Mouse (Mus musculus): ENCODE data around the gene Nme9. TPM values are rescaled to one million over a fixed set of nuclear protein-coding genes. Genes with fewer than 3 reads are reported as not detected.

Gene Nme9
- total RNA-seq, 4 experiments from 2014 or later, result 0.37 to 0.72 (median 0.44) TPM; not detected in 1

DNA sequence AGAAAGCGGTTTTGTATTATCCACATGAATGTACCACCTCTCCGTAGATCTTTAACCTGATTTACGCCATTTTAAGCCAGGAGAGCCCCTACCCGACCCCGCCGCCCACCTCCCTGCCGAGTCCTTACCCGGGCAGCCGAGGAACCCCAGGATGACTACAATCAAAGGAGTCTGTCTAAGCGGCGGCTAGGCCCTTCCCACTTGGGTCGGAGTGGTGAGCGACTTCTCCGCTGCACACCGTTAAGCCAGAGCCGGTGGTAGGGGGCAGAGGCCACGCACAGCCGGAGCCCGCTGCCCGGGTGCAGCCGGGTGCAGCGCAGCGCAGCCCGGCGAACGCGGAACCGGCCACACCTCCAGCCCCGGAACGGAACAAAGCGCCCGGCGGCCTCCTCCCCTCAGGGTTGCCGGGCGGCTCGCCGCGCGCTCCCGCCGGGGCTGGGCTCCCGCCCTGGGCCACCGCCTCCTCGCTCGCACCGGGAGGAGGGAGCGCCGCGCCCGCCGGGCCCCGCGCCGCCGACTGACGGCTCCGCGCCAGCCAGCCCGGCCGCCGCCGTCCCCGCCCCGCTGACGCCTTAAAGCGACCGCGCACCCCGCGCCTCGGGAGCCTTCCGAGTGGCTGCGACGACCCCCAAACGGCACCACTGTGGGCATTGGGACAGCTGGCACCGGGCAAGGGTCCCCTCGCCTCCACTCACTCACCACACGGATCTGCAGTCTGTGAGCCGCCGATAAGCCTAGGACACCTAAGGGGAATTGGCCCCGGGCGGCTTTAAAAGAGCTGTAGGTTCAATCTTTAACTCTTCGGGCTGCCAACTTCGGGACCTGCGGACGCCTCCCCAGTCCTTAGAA, 14.9 kb upstream of the Nme9 start:
- DNase-seq (ENCODE audit: low spot score in 2 of 2), result peak; percentile 70 to 71

DNA sequence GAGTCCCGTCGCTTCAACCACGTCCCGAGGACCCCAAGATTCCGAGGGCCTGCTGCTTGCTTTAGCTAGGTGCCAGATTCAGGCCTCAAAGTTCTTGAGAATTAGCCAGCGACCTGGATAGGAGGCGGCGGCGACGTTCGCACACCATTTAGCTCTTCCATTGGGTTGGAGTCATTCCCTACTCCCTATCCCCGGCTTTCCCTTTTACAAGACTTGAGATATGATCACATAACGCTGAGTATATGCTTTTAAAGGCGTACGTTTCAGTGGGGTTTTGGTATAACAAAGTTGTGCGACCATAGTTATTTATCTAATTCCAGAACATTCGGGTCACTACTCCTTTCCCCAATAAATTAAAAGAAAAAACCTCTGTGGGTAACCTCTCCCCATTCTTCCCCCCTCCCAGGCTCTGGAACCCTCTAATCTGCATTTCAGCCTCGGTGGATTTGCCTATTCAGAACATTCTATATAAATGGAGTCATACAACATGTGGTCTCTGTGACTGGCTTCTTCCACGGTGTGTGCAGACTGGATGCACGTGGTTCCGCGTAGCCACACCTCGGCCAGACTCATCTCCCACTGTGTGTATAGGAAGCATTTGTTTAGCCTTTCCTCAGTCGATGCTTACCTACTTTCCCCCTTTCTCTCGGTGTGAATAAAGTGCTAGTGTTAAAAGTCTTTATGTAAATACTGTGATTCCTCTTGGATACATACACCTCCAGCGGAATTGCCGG, 14.1 kb upstream of the Nme9 start, which contains the start of gene Mras:
Gene Mras (minus strand): TSS at position 351 of the 734 bp plus-strand sequence.
- no peak for DNase-seq (ENCODE audit: low spot score in 2 of 2)

- DNase-seq (ENCODE audit: low spot score in 2 of 2), result no peak
These were observed 13.3 kb upstream of the Nme9 start for GRCm38 (mm10) chr9:99437781-99438565.

DNA sequence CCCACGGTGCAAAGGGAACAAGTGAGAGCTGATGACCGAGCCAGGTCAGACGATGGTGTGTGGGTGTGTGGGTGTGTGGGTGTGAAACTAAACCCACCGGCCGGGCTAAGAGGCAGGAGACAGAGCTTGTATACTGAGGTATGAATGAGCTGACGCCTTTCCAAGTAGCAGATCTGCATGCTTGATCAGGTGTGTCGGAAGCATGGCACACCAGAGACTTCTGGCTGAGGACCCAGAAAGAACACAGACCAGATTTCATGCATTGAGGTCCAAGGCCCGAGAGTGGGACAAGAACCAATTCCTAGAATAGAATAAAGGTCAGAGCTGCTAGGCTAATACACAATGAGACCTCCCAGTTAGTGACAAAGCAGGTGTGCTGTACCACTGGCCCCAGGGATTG, 12.2 kb upstream of the Nme9 start:
- DNase-seq (ENCODE audit: low spot score in 2 of 2), result no peak

GRCm38 (mm10) chr9:99440941-99441340, 10.3 kb upstream of the Nme9 start:
- peak in 1 of 2 experiments; percentile 77 for DNase-seq (ENCODE audit: low spot score in 2 of 2)

DNA sequence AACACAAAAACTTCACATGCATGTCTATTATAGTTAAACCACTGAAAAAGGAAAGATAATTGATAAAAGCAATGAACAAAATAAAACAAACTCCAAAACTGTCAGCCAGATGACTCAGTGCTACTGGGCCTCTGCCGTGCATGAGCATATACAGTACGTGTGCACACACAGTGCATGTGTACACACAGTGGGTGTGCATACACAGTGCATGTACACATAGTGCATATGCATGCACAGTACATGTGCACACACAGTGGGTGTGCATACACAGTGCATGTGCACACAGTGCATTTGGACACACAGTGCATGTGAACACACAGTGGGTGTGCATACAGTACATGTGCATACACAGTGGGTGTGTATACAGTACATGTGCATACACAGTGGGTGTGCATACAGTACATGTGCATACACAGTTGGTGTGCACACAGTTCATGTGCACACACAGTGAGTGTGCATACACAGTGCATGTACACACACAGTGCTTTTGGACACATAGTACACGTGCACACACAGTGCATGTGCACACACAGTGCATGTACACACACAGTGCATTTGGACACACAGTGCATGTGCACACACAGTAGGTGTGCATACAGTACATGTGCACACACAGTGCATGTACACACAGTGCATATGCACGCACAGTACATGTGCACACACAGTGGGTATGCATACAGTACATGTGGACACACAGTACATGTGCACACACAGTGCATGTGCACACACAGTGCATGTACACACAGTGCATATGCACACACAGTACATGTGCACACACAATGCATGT, 9.4 kb upstream of the Nme9 start:
- no peak for DNase-seq (ENCODE audit: low spot score in 2 of 2)

- no peak for DNase-seq (ENCODE audit: low spot score in 2 of 2)
These were observed 6.6 kb upstream of the Nme9 start for GRCm38 (mm10) chr9:99444590-99445178.

DNA sequence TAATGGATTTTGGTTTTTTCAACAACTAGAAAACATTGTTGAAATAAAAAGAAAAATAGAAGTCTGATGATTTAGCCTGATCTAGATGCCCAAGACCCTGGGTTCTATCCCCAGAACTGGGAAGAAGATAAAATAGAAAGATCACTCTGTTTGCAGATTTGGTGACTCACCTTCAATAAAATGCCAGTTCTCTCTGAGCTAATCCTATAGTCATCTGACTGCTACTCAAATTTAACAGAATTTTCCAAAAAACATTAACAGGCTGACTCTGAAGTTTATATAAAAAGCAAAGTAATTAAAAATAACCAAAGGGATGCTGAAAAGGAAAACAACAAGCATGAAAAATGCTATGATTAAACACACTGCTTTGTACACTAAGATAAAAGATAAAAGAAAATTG, 5.0 kb upstream of the Nme9 start:
- no peak for DNase-seq (ENCODE audit: low spot score in 2 of 2)

DNA sequence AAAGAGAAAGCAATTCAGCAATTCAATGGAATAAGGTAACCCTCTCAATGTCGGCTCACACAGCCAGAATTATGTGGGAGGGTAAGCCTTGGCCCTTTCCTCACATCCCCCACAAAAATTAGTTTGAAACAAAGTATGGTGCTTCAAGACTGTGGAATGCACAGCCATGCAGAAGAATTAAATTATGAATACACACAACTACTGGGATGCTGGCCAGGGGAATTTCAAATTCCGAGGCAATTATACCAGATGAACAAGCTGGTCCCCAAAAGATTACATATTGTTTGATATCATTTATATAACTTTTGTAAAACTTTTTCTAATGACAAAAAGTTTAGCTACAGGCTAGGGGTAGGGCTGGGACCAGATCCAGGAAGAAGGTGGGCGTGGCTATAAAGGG, 4.0 kb upstream of the Nme9 start:
- no peak for DNase-seq (ENCODE audit: low spot score in 2 of 2)

DNA sequence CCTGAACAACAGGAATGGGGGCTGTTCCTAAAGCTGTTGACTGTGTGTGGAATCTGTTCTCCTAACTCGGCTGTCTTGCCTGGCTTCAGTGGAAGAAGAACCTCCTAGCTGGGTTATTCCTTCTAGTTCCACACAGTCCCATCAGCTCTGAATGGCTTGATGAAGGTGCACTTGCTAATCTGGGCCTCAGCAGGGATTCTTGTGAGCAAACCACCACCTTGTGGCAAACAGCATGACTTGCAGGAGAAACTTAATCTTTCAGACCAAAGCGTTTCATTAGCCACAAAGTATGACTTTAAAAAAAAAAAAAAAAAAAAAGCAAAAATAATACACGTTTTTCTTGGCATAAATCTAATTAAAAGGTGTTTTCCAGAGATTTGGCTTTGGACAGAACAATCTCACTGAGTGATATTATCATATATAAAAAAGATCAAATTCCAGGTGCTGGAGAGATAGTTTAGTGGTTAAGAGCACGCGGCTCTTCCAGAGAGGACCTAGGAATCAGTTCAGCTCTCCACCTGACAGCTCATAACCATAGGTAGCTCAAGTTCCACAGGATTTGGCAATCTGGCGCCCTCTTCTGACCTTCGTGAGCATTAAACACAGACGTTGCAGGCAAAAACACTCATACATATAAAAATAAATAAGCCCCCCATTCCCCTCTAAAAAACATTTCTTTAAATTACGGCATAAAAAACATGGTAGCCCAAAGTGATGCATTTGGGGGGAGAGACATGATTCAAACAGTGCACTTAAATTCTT, 1.2 kb upstream of the Nme9 start:
- no peak for DNase-seq (ENCODE audit: low spot score in 2 of 2)

GRCm38 (mm10) chr9:99454211-99454610, 2.9 kb downstream of the Nme9 start:
- no peak for DNase-seq (ENCODE audit: low spot score in 2 of 2)

DNA sequence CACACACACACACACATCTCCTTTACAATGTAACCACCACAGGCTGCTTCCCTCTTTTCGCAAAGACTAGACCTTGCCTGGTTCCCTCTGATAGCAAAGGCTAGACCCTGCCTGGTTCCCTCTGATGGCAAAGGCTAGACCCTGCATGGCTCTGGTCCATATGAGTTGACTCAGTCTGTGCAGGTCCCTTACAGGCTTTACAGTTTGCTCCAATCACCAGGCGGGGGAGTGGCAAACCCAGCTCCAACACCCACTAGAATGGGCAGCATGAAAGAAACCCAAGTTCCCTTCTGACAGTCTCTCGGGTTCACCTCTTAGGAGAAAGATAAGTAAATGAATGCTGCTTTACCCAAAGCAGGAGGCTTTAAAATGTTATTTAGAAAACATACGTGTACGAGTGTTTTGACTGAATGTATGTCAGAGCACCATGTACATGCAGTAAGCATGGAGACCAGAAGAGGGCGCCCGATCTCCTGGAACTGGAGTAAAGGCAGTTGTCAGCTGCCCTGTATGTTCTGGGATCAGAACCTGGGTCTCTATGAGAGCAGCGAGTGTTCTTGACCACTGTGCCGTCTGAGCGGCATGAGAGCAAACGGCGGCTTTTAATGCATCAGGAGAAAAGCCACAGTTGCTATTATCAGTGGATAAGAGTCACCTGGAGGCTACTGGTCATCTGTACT, 7.4 kb downstream of the Nme9 start:
- no peak for DNase-seq (ENCODE audit: low spot score in 2 of 2)

GRCm38 (mm10) chr9:99459730-99460129, 8.5 kb downstream of the Nme9 start:
- DNase-seq (ENCODE audit: low spot score in 2 of 2), result no peak

DNA sequence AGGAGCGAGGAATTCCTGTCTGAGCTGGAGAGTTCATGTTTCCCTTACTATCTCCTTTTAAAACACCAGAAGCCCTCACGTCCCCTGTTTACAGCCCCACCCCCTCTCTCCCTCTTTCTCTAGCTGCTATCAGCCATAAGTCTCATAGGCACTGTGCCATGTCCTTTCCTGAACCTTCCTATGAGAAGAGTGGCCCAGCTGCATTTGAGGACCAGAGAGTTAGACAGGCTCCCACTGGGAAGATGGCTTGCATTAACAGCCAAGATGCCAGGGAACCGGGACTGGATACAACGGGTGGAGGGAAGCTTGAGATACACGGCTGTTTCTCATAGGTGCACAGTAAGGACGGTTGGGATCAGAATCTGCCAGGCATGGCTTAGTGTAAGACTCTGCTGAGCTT, 13.6 kb downstream of the Nme9 start:
- no peak for DNase-seq (ENCODE audit: low spot score in 2 of 2)

DNA sequence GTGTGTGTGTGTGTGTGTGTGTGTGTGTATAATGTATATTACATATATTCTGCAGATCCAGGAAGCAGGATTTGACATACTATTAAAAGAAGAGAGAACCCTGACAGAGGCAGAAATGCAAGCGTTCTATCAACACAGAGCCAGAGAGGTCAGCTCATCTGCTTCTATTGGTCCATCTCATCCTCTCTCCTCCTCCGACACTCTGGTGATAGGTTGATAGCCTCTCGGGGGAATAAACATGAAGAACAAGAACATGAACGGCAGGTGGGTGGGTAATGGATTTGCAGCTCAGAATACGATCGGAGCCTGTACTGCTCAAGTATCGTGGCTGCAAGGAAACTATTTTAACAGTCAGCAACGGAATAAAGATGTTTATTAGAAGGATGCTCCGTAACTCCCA, 17.3 kb downstream of the Nme9 start:
- DNase-seq (ENCODE audit: low spot score in 2 of 2), result no peak

- DNase-seq (ENCODE audit: low spot score in 2 of 2), result no peak
These were observed 18.5 kb downstream of the Nme9 start for GRCm38 (mm10) chr9:99469681-99470273.

DNA sequence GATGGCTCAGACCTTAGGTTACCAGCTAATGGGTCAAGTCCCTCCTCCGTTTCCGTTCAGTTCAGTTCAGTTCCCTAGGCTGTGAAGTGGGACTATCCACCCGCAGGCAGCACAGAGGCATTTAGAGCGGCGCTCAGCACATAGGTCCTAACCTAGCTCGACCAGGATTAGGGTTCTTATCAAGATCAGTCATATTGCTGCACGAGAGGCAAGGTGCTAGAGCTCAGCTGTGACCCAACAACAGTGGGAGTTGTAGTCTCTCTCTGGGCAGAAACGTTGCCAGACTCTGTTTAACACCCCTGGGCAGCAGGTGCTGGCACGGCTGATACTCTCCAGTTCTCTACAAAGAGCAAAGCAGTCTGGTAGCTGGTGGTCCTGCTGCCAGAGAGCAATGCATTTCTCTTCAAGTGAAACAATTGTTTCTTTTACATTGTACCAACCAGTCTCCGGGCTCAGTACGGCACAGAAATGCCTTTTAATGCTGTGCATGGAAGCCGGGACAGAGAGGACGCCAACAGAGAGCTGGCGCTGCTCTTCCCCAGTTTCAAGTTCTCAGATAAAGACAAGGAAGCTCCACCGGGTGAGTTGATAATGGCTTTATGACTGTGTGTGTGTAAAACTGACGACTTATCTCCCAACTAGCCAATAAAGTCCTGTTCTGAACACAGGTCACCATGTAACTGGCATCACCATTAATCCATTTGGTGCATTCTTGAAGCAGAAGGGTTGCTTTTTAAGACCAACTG, 19.2 kb downstream of the Nme9 start:
- DNase-seq (ENCODE audit: low spot score in 2 of 2), result no peak

- no peak for DNase-seq (ENCODE audit: low spot score in 2 of 2)
These were observed 20.1 kb downstream of the Nme9 start for GRCm38 (mm10) chr9:99471334-99471733.
